Comparison of ENCODE assay signal across 25 mouse cellular contexts in genomic region chr16:38353642-38354041, GRCm38 (mm10). TPM values are rescaled to one million over a fixed set of nuclear protein-coding genes. Genes with fewer than 3 reads are reported as not detected.
DNase-seq lines count a peak whose midpoint lies in the region; ATAC-seq lines count a peak whose summit lies in the region.
"Had no signal": no experiment of that assay in that cellular context is flagged by ENCODE, and none has a peak within 500 bp of the region (broad histone marks: within the 10 kb centered on the region; RNA-seq: fewer than 3 reads in every experiment).

No protein-coding gene starts in this region.

- intact Hi-C loops in heart, postnatal 25 days (cut with DNase I), result loop anchor here (5.0 kb wide), 1 partner anchor 39 kb away; no protein-coding TSS in a partner anchor

- no peak overlapping the region for H3K4me3 ChIP-seq in liver, embryonic 12.5 days
- H3K4me3 ChIP-seq in liver, embryonic 11.5 days (ENCODE audit: low read depth, low read length), result no peak overlapping the region
- no peak overlapping the region for H3K4me3 ChIP-seq in midbrain, embryonic 13.5 days (replicated peaks)
- H3K4me3 ChIP-seq: forebrain, embryonic 12.5 days; limb, embryonic 12.5 days; midbrain, embryonic 15.5 days had no signal

- WGBS in liver, embryonic 12.5 days (ENCODE audit: insufficient replicate concordance), result 71% methylated on average over 2 of the region's 2 CpGs
- WGBS in liver, embryonic 11.5 days, result 91% methylated on average over 2 of the region's 2 CpGs
- WGBS in midbrain, embryonic 13.5 days, result 97% methylated on average over 2 of the region's 2 CpGs

- H3K27ac ChIP-seq in liver, embryonic 12.5 days, result peak overlapping the region; percentile 59; the same call in 1 of the 2 replicates
- H3K27ac ChIP-seq in liver, embryonic 11.5 days (ENCODE audit: low read depth, low read length), result no peak overlapping the region; the same call in 1 of the 2 replicates
- H3K27ac ChIP-seq in midbrain, embryonic 13.5 days, result no peak overlapping the region
- H3K27ac ChIP-seq: forebrain, embryonic 12.5 days; limb, embryonic 12.5 days; midbrain, embryonic 15.5 days had no signal

- DNase-seq in heart, adult 11 months, result peak; percentile 79
- DNase-seq in heart, postnatal 25 days (ENCODE audit: low spot score), result no peak
- no peak for DNase-seq in liver, embryonic 11.5 days (ENCODE audit: low spot score)
- no peak for DNase-seq in kidney, postnatal 10 days
- DNase-seq: cerebellum, adult 9-10 months; gastrocnemius, postnatal 25 days; kidney, adult 18-20 months; kidney, postnatal 25 days; lung, adult 2 months; lung, postnatal 36 days; right cerebral cortex, adult 18-20 months; thymus, adult 18-20 months had no signal

- peaks cover 50% of the 10 kb centered on the region for H3K4me1 ChIP-seq in liver, embryonic 12.5 days
- H3K4me1 ChIP-seq in liver, embryonic 11.5 days (replicated peaks; ENCODE audit: control insufficient read depth, insufficient read depth, low read length), result peaks cover 26% of the 10 kb centered on the region
- H3K4me1 ChIP-seq in midbrain, embryonic 13.5 days (replicated peaks), result no peaks in the 10 kb centered on the region
- H3K4me1 ChIP-seq: forebrain, embryonic 12.5 days; limb, embryonic 12.5 days; midbrain, embryonic 15.5 days had no signal

- ATAC-seq in liver, embryonic 12.5 days, result no peak
- ATAC-seq in liver, embryonic 11.5 days (replicated peaks; ENCODE audit: low FRiP score), result no peak
- ATAC-seq in common myeloid progenitor, adult 5-6 weeks (replicated peaks; ENCODE audit: low read depth, poor library complexity, severe bottlenecking), result peak; percentile 33; the same call in 1 of the 2 replicates
- peak; percentile 62 for ATAC-seq in megakaryocyte-erythroid progenitor cell, adult 5-6 weeks (replicated peaks; ENCODE audit: low FRiP score, low TSS enrichment, poor library complexity, severe bottlenecking)
- no peak for ATAC-seq in midbrain, embryonic 13.5 days
- ATAC-seq: hindbrain, embryonic 16.5 days; midbrain, embryonic 15.5 days; Patski had no signal

- H3K9ac ChIP-seq in liver, embryonic 12.5 days, result no peak overlapping the region
- no peak overlapping the region for H3K9ac ChIP-seq in liver, embryonic 11.5 days (ENCODE audit: low read depth, low read length)
- no peak overlapping the region for H3K9ac ChIP-seq in midbrain, embryonic 13.5 days (replicated peaks)
- H3K9ac ChIP-seq: forebrain, embryonic 12.5 days; limb, embryonic 12.5 days; midbrain, embryonic 15.5 days had no signal

- no peaks in the 10 kb centered on the region for H3K27me3 ChIP-seq in liver, embryonic 12.5 days (replicated peaks)
- H3K27me3 ChIP-seq in liver, embryonic 11.5 days (replicated peaks; ENCODE audit: control insufficient read depth, insufficient read depth, low read length), result no peaks in the 10 kb centered on the region
- H3K27me3 ChIP-seq in midbrain, embryonic 13.5 days, result no peaks in the 10 kb centered on the region
- H3K27me3 ChIP-seq: forebrain, embryonic 12.5 days; limb, embryonic 12.5 days; midbrain, embryonic 15.5 days; Patski had no signal

- H3K36me3 ChIP-seq in liver, embryonic 12.5 days, result peaks cover 79% of the 10 kb centered on the region
- peaks cover 18% of the 10 kb centered on the region for H3K36me3 ChIP-seq in liver, embryonic 11.5 days (ENCODE audit: control insufficient read depth, insufficient read depth, low read length)
- H3K36me3 ChIP-seq in midbrain, embryonic 13.5 days, result peaks cover 27% of the 10 kb centered on the region

- no peaks in the 10 kb centered on the region for H3K9me3 ChIP-seq in liver, embryonic 12.5 days (replicated peaks)
- H3K9me3 ChIP-seq in liver, embryonic 11.5 days (ENCODE audit: control insufficient read depth, low read length), result no peaks in the 10 kb centered on the region
- no peaks in the 10 kb centered on the region for H3K9me3 ChIP-seq in midbrain, embryonic 13.5 days
- H3K9me3 ChIP-seq: forebrain, embryonic 12.5 days; limb, embryonic 12.5 days; midbrain, embryonic 15.5 days had no signal

- H3K4me2 ChIP-seq in liver, embryonic 12.5 days, result no peak overlapping the region
- H3K4me2 ChIP-seq in liver, embryonic 11.5 days, result no peak overlapping the region
- H3K4me2 ChIP-seq in midbrain, embryonic 13.5 days (replicated peaks), result no peak overlapping the region
- H3K4me2 ChIP-seq: forebrain, embryonic 12.5 days; limb, embryonic 12.5 days; midbrain, embryonic 15.5 days had no signal

RNA-seq across cellular contexts. Expression of gene Gm21987, which starts 6.8 kb away (rescaled TPM):
- not detected for total RNA-seq in heart, postnatal 25 days (2021)
- polyA plus RNA-seq in liver, embryonic 12.5 days (2016; fragmentation: Nextera tagmentation; extraction: Ambion mirVana), result not detected in 2 replicates
- polyA plus RNA-seq in liver, embryonic 11.5 days (2014; fragmentation: Nextera tagmentation; extraction: Ambion mirVana), result not detected in 2 replicates
- total RNA-seq in common myeloid progenitor, adult 5-6 weeks (2017), result not detected in 2 replicates
- not detected in 2 replicates for total RNA-seq in megakaryocyte-erythroid progenitor cell, adult 5-6 weeks (2014; fragmentation: Nextera tagmentation)
- not detected in 2 replicates for total RNA-seq in megakaryocyte-erythroid progenitor cell, adult 5-6 weeks (2017)
- not detected in 2 replicates for polyA plus RNA-seq in midbrain, embryonic 13.5 days (2015; fragmentation: Nextera tagmentation; extraction: Ambion mirVana)
- total RNA-seq: adrenal gland, postnatal 4 days; gastrocnemius, postnatal 25 days; left cerebral cortex, adult 8-10 months had no signal
- polyA plus RNA-seq: embryonic facial prominence, embryonic 14.5 days; forebrain, embryonic 12.5 days; hindbrain, embryonic 16.5 days; limb, embryonic 12.5 days; lung, adult 2 months; midbrain, embryonic 15.5 days; Patski; small intestine, adult 2 months had no signal

RNA-seq across cellular contexts. Expression of gene Cox17, which starts 6.9 kb away (rescaled TPM):
- total RNA-seq in heart, postnatal 25 days (2021), result 100 to 1,000 TPM; 261 to 277 TPM
- 404 and 417 TPM in 2 replicates for polyA plus RNA-seq in liver, embryonic 12.5 days (2016; fragmentation: Nextera tagmentation; extraction: Ambion mirVana)
- 441 and 497 TPM in 2 replicates for polyA plus RNA-seq in liver, embryonic 11.5 days (2014; fragmentation: Nextera tagmentation; extraction: Ambion mirVana)
- 270 and 347 TPM in 2 replicates for total RNA-seq in common myeloid progenitor, adult 5-6 weeks (2017)
- total RNA-seq in megakaryocyte-erythroid progenitor cell, adult 5-6 weeks (2014; fragmentation: Nextera tagmentation), result 228 and 369 TPM in 2 replicates
- 465 and 506 TPM in 2 replicates for total RNA-seq in megakaryocyte-erythroid progenitor cell, adult 5-6 weeks (2017)
- polyA plus RNA-seq in midbrain, embryonic 13.5 days (2015; fragmentation: Nextera tagmentation; extraction: Ambion mirVana), result 105 and 108 TPM in 2 replicates

RNA-seq across cellular contexts. Expression of gene Popdc2, which starts 8.4 kb away (rescaled TPM):
- 100 to 1,000 TPM; 481 to 520 TPM for total RNA-seq in heart, postnatal 25 days (2021)
- polyA plus RNA-seq in liver, embryonic 12.5 days (2016; fragmentation: Nextera tagmentation; extraction: Ambion mirVana), result 20.3 and 24.8 TPM in 2 replicates
- polyA plus RNA-seq in liver, embryonic 11.5 days (2014; fragmentation: Nextera tagmentation; extraction: Ambion mirVana), result 14.8 and 15.8 TPM in 2 replicates
- 0.09 TPM in 1 of 2 replicates, not detected in the other for total RNA-seq in common myeloid progenitor, adult 5-6 weeks (2017)
- total RNA-seq in megakaryocyte-erythroid progenitor cell, adult 5-6 weeks (2014; fragmentation: Nextera tagmentation), result 10.0 and 10.1 TPM in 2 replicates
- total RNA-seq in megakaryocyte-erythroid progenitor cell, adult 5-6 weeks (2017), result 3.1 TPM in 1 of 2 replicates, not detected in the other
- polyA plus RNA-seq in midbrain, embryonic 13.5 days (2015; fragmentation: Nextera tagmentation; extraction: Ambion mirVana), result 0.26 and 0.51 TPM in 2 replicates

RNA-seq across cellular contexts. Expression of gene Maats1, which starts 11.7 kb away (rescaled TPM):
- not detected for total RNA-seq in heart, postnatal 25 days (2021)
- polyA plus RNA-seq in liver, embryonic 12.5 days (2016; fragmentation: Nextera tagmentation; extraction: Ambion mirVana), result 0.05 TPM in 1 of 2 replicates, not detected in the other
- polyA plus RNA-seq in liver, embryonic 11.5 days (2014; fragmentation: Nextera tagmentation; extraction: Ambion mirVana), result 0.05 TPM in 1 of 2 replicates, not detected in the other
- total RNA-seq in common myeloid progenitor, adult 5-6 weeks (2017), result not detected in 2 replicates
- total RNA-seq in megakaryocyte-erythroid progenitor cell, adult 5-6 weeks (2014; fragmentation: Nextera tagmentation), result not detected in 2 replicates
- 0.04 and 0.66 TPM in 2 replicates for total RNA-seq in megakaryocyte-erythroid progenitor cell, adult 5-6 weeks (2017)
- polyA plus RNA-seq in midbrain, embryonic 13.5 days (2015; fragmentation: Nextera tagmentation; extraction: Ambion mirVana), result 0.88 and 0.98 TPM in 2 replicates
- total RNA-seq: gastrocnemius, postnatal 25 days had no signal

RNA-seq across cellular contexts. Expression of gene Nr1i2, which starts 59.0 kb away (rescaled TPM):
- not detected for total RNA-seq in heart, postnatal 25 days (2021)
- 1.4 and 1.8 TPM in 2 replicates for polyA plus RNA-seq in liver, embryonic 12.5 days (2016; fragmentation: Nextera tagmentation; extraction: Ambion mirVana)
- polyA plus RNA-seq in liver, embryonic 11.5 days (2014; fragmentation: Nextera tagmentation; extraction: Ambion mirVana), result 1.8 and 2.0 TPM in 2 replicates
- total RNA-seq in common myeloid progenitor, adult 5-6 weeks (2017), result not detected in 2 replicates
- total RNA-seq in megakaryocyte-erythroid progenitor cell, adult 5-6 weeks (2014; fragmentation: Nextera tagmentation), result not detected in 2 replicates
- total RNA-seq in megakaryocyte-erythroid progenitor cell, adult 5-6 weeks (2017), result not detected in 2 replicates
- polyA plus RNA-seq in midbrain, embryonic 13.5 days (2015; fragmentation: Nextera tagmentation; extraction: Ambion mirVana), result not detected in 2 replicates
- total RNA-seq: gastrocnemius, postnatal 25 days had no signal
- polyA plus RNA-seq: embryonic facial prominence, embryonic 14.5 days; forebrain, embryonic 12.5 days; hindbrain, embryonic 16.5 days; limb, embryonic 12.5 days had no signal

Comparison
In these comparisons a context has a peak if more than half of its experiments do, and no peak if none do; other contexts are left out.
1. ATAC-seq: peak in common myeloid progenitor, adult 5-6 weeks (single experiment) and megakaryocyte-erythroid progenitor cell, adult 5-6 weeks (single experiment); none in liver, embryonic 12.5 days (single experiment), liver, embryonic 11.5 days (single experiment) and midbrain, embryonic 13.5 days (single experiment).
2. RNA of gene Popdc2, which starts 8.4 kb away (total RNA-seq): 481 to 520 TPM in heart, postnatal 25 days; 3.1 to 10.1 TPM in megakaryocyte-erythroid progenitor cell, adult 5-6 weeks and 0.09 TPM in common myeloid progenitor, adult 5-6 weeks; every median in the first group is over 10 times any median in the second.